Mouse (Mus musculus): ENCODE data around the gene Trub2. TPM values are rescaled to one million over a fixed set of nuclear protein-coding genes. Genes with fewer than 3 reads are reported as not detected.

Gene Trub2
- total and polyA plus RNA-seq, 3 experiments = 32.6 to 41.4 (median 39.0) TPM

DNA sequence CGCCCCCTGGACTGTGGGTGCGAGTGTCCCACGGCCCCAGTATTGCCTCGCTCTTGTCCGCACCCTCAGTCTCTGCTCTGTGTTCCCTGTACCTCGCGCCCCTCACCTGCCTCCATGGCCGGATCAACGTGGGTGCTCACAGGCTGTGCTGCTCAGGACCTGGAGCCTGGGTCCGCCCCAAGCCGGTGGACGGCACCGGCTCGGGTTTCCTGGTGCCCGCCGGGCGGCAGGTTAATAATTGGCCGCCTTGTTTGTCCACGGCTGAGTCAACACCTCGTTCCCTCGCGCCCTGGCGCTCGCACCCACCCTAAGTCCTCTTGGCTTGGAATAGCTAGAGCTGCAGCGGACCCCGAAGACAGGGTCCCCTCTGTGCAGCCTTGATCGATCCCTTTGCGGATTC is 36.8 kb downstream of the Trub2 start, which contains the start of gene Gm13420:
Gm13420 (minus strand) TSS at position 189 of the 400 bp plus-strand sequence.
- no peak for TF ChIP-seq MXI1 (IDR thresholded peaks at IDR 0.05; ENCODE audit: low read depth, low read length)
- no peak for TF ChIP-seq USF2 (conservative IDR thresholded peaks at IDR 0.05; ENCODE audit: low read depth, low read length)
- TF ChIP-seq NELFE (IDR thresholded peaks at IDR 0.05; ENCODE audit: low read depth, low read length) = no peak
- TF ChIP-seq MAZ (IDR thresholded peaks at IDR 0.05; ENCODE audit: low read depth, low read length) = no peak
- no peak for TF ChIP-seq MAX (IDR thresholded peaks at IDR 0.05; ENCODE audit: low read length)
- TF ChIP-seq KAT2A (IDR thresholded peaks at IDR 0.05; ENCODE audit: insufficient replicate concordance, low read length) = no peak
- no peak for TF ChIP-seq USF1 (IDR thresholded peaks at IDR 0.05; ENCODE audit: low read depth, low read length)
- no peak for TF ChIP-seq ZC3H11A (IDR thresholded peaks at IDR 0.05; ENCODE audit: low read depth, low read length)
- TF ChIP-seq GABPA (IDR thresholded peaks at IDR 0.05; ENCODE audit: insufficient replicate concordance, low read depth, low read length) = no peak
- no peak for TF ChIP-seq POLR2AphosphoS2 (IDR thresholded peaks at IDR 0.05; ENCODE audit: low read depth, low read length)
- no peak for TF ChIP-seq JUN (IDR thresholded peaks at IDR 0.05; ENCODE audit: insufficient read depth, low read depth, low read length)
- TF ChIP-seq CHD2 (IDR thresholded peaks at IDR 0.05; ENCODE audit: low read length) = no peak
- Histone ChIP-seq H3K27me3 (replicated peaks) (peaks cover 4% of the 10 kb centered on the region), H3K4me2 (ENCODE audit: insufficient read depth, low read depth, poor library complexity, severe bottlenecking) (no peak within 1 kb of the TSS), H3K9me3 (replicated peaks; ENCODE audit: low read length) (peaks cover 6% of the 10 kb centered on the region), H3K27ac (ENCODE audit: insufficient read depth, low read depth) (no peak within 1 kb of the TSS), H3K9ac (ENCODE audit: insufficient read depth, low read depth) (no peak within 1 kb of the TSS), H3K4me1 (ENCODE audit: control insufficient read depth in 1 of 2, insufficient read depth in 2 of 2) (peaks cover 9 to 14% of the 10 kb centered on the region in 2 experiments; a peak in 2 of 4 replicates), H3K79me2 (replicated peaks; ENCODE audit: control insufficient read depth, extremely low read depth, insufficient read depth, poor library complexity, severe bottlenecking) (no peaks in the 10 kb centered on the region), H3K36me3 (replicated peaks in 1 of 2; ENCODE audit: control insufficient read depth in 1 of 2, insufficient read depth in 1 of 2, low read length in 1 of 2) (no peaks in the 10 kb centered on the region), H3K4me3 (replicated peaks in 1 of 3; ENCODE audit: low read depth in 2 of 3, low read length in 2 of 3, poor library complexity in 1 of 3) (no peak within 1 kb of the TSS)
- in situ Hi-C loops (cut with MboI; ENCODE audit: low pct_ligation_motif_present, low pct_unique_long_range_greater_than_20kb, low sequenced_read_pairs) (no loop called here), dilution Hi-C loops (cut with MboI; ENCODE audit: extremely low pct_ligation_motif_present, extremely low pct_unique_long_range_greater_than_20kb, low sequenced_read_pairs) (no loop called here)
- no peak for DNase-seq (ENCODE audit: extremely low read depth)

DNA sequence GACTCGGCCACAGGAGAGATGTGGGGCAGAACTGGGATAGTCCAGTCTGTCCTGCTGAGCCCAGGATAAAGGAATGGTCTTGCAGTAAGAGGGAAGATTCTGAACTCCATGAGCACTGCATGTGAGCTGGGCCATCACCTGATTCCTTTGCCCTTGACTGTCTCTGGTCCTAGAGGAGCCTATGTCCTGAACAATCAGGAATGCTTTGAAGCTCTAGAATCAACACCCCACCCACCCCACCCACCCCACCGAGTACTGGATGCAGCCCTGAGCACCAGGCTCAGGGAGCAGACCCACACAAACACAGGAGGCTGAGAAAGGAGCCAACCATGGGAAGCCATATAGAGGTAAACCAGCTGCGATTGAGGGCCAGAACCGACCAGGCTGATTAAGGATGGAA is 39.8 kb downstream of the Trub2 start:
- dilution Hi-C loops (cut with MboI; ENCODE audit: extremely low pct_ligation_motif_present, extremely low pct_unique_long_range_greater_than_20kb, low sequenced_read_pairs) (no loop called here), in situ Hi-C loops (cut with MboI; ENCODE audit: low pct_ligation_motif_present, low pct_unique_long_range_greater_than_20kb, low sequenced_read_pairs) (no loop called here)
- Histone ChIP-seq H3K79me2 (replicated peaks; ENCODE audit: control insufficient read depth, extremely low read depth, insufficient read depth, poor library complexity, severe bottlenecking) (no peaks in the 10 kb centered on the region), H3K9me3 (replicated peaks; ENCODE audit: low read length) (peaks cover 6% of the 10 kb centered on the region), H3K27me3 (replicated peaks) (no peaks in the 10 kb centered on the region), H3K4me3 (replicated peaks in 1 of 3; ENCODE audit: low read depth in 2 of 3, low read length in 2 of 3, poor library complexity in 1 of 3) (no peak overlapping the region), H3K4me2 (ENCODE audit: insufficient read depth, low read depth, poor library complexity, severe bottlenecking) (no peak overlapping the region), H3K36me3 (replicated peaks in 1 of 2; ENCODE audit: control insufficient read depth in 1 of 2, insufficient read depth in 1 of 2, low read length in 1 of 2) (no peaks in the 10 kb centered on the region), H3K4me1 (ENCODE audit: control insufficient read depth in 1 of 2, insufficient read depth in 2 of 2) (peaks cover 9 to 14% of the 10 kb centered on the region in 2 experiments; a peak in 2 of 4 replicates), H3K9ac (ENCODE audit: insufficient read depth, low read depth) (no peak overlapping the region), H3K27ac (ENCODE audit: insufficient read depth, low read depth) (no peak overlapping the region)
- TF ChIP-seq KAT2A (IDR thresholded peaks at IDR 0.05; ENCODE audit: insufficient replicate concordance, low read length) (no peak), MAX (IDR thresholded peaks at IDR 0.05; ENCODE audit: low read length) (no peak), GABPA (IDR thresholded peaks at IDR 0.05; ENCODE audit: insufficient replicate concordance, low read depth, low read length) (no peak), POLR2A (IDR thresholded peaks at IDR 0.05; ENCODE audit: low read depth, low read length) (no peak), RAD21 (IDR thresholded peaks at IDR 0.05; ENCODE audit: low read depth, low read length) (no peak), SIN3A (IDR thresholded peaks at IDR 0.05; ENCODE audit: low read length) (no peak), NRF1 (IDR thresholded peaks at IDR 0.05; ENCODE audit: low read depth, low read length) (no peak), BHLHE40 (IDR thresholded peaks at IDR 0.05; ENCODE audit: low read depth, low read length) (no peak), MXI1 (IDR thresholded peaks at IDR 0.05; ENCODE audit: low read depth, low read length) (no peak), TBP (conservative IDR thresholded peaks at IDR 0.05; ENCODE audit: low read depth, low read length) (no peak), ZMIZ1 (IDR thresholded peaks at IDR 0.05; ENCODE audit: low read depth, low read length) (no peak), E2F4 (IDR thresholded peaks at IDR 0.05; ENCODE audit: insufficient replicate concordance, low read depth, low read length) (no peak), CHD2 (IDR thresholded peaks at IDR 0.05; ENCODE audit: low read length) (no peak), POLR2AphosphoS2 (IDR thresholded peaks at IDR 0.05; ENCODE audit: low read depth, low read length) (no peak), HCFC1 (IDR thresholded peaks at IDR 0.05; ENCODE audit: low read depth, low read length) (no peak), TCF12 (IDR thresholded peaks at IDR 0.05; ENCODE audit: low read depth, low read length) (no peak), JUND (conservative IDR thresholded peaks at IDR 0.05; ENCODE audit: low read depth, low read length) (no peak), SMC3 (IDR thresholded peaks at IDR 0.05; ENCODE audit: low read depth, low read length) (no peak), ZC3H11A (IDR thresholded peaks at IDR 0.05; ENCODE audit: low read depth, low read length) (no peak), JUN (IDR thresholded peaks at IDR 0.05; ENCODE audit: insufficient read depth, low read depth, low read length) (no peak)
- DNase-seq (ENCODE audit: extremely low read depth) = no peak
